Mouse (Mus musculus): ENCODE measurements at regions not wholly inside any gene's neighbourhood (a gene's known extent, or its start where the extent isn't known, plus 50 kb on each side); places are given as distances from the start of the nearest gene placed in this dataset.

DNA sequence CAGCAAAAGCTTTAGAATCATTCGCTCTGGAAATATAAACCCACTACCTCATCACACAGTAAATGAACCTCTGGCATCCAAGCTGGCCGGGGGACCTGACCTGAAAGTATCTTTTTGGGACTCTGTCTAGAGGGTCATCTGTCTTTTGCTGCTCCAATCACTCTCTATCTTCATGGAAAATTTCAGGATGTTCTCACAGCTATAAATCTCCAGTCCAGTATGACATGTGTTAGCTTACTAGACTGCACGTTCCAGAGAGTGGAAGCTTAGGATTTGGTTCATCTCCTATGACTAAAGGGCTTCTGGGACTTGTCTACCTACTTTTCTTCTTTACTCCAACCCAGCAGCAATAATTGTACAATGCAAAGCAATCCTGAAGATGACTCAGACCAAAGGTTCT is 60.5 kb upstream of the Cep78 start:
- H3K4me2 ChIP-seq: no peak overlapping the region
- no peak for ATAC-seq (ENCODE audit: insufficient read depth)
- 57% methylated on average over 3 of the region's 3 CpGs for WGBS (ENCODE audit: insufficient replicate concordance)
- H3K27ac ChIP-seq (replicated peaks): no peak overlapping the region
- no peaks in the 10 kb centered on the region for H3K36me3 ChIP-seq (replicated peaks)
- H3K4me1 ChIP-seq (replicated peaks): no peaks in the 10 kb centered on the region; the same call in 1 of the 2 replicates
- H3K9ac ChIP-seq: no peak overlapping the region
- H3K27me3 ChIP-seq: no peaks in the 10 kb centered on the region
- no peak overlapping the region for H3K4me3 ChIP-seq (replicated peaks)
- no peaks in the 10 kb centered on the region for H3K9me3 ChIP-seq (replicated peaks)

- H3K4me3 ChIP-seq (replicated peaks): no peak overlapping the region
- 56% methylated on average over 5 of the region's 5 CpGs for WGBS (ENCODE audit: insufficient replicate concordance)
- no peak overlapping the region for H3K9ac ChIP-seq
- no peaks in the 10 kb centered on the region for H3K4me1 ChIP-seq (replicated peaks)
- no peaks in the 10 kb centered on the region for H3K27me3 ChIP-seq
- H3K9me3 ChIP-seq (replicated peaks): no peaks in the 10 kb centered on the region
- H3K27ac ChIP-seq (replicated peaks): no peak overlapping the region
- H3K36me3 ChIP-seq (replicated peaks): no peaks in the 10 kb centered on the region
- no peak overlapping the region for H3K4me2 ChIP-seq
- no peak for ATAC-seq (ENCODE audit: insufficient read depth)
Measured at GRCm38 (mm10) chr19:16044169-16044568, 59.4 kb upstream of the Cep78 start.

DNA sequence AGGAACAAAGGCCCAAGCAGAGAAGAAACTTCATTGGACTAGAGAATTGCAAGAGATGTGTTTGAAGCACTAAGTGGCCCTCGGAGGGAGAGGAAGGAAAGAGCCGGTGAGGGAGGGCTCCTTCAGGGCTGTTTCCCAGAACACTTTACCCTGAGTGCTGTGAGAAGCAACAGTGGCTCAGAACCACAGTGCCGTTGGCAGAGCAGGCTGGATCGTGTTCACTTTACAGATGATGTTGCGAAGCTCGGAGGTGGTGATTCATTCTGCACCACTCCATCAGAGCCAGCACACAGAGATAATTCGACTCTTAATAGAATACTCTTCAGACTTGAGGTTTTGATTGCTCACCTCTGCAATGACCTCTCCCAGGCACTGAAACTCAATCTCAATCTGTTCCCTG is 58.2 kb upstream of the Cep78 start:
- Histone ChIP-seq H3K4me2 (no peak overlapping the region), H3K4me3 (replicated peaks) (no peak overlapping the region), H3K27ac (replicated peaks) (no peak overlapping the region), H3K4me1 (replicated peaks) (no peaks in the 10 kb centered on the region), H3K9me3 (replicated peaks) (no peaks in the 10 kb centered on the region), H3K36me3 (replicated peaks) (no peaks in the 10 kb centered on the region), H3K27me3 (no peaks in the 10 kb centered on the region), H3K9ac (no peak overlapping the region)
- no peak for ATAC-seq (ENCODE audit: insufficient read depth)
- WGBS (ENCODE audit: insufficient replicate concordance): 62% methylated on average over 7 of the region's 7 CpGs

- ATAC-seq (ENCODE audit: insufficient read depth): no peak
- H3K4me3 ChIP-seq (replicated peaks): no peak overlapping the region
- H3K9me3 ChIP-seq (replicated peaks): no peaks in the 10 kb centered on the region
- H3K9ac ChIP-seq: no peak overlapping the region
- no peaks in the 10 kb centered on the region for H3K4me1 ChIP-seq (replicated peaks)
- H3K27me3 ChIP-seq: no peaks in the 10 kb centered on the region
- H3K27ac ChIP-seq (replicated peaks): no peak overlapping the region
- H3K4me2 ChIP-seq: no peak overlapping the region
- no peaks in the 10 kb centered on the region for H3K36me3 ChIP-seq (replicated peaks)
- 64% methylated on average over 5 of the region's 5 CpGs for WGBS (ENCODE audit: insufficient replicate concordance)
Measured at GRCm38 (mm10) chr19:16041891-16042290, 57.1 kb upstream of the Cep78 start.

- ATAC-seq (ENCODE audit: insufficient read depth): no peak
- Histone ChIP-seq H3K27ac (replicated peaks) (no peak overlapping the region), H3K36me3 (replicated peaks) (no peaks in the 10 kb centered on the region)
Measured at GRCm38 (mm10) chr19:16037806-16038205, 53.0 kb upstream of the Cep78 start.

More at GRCm38 (mm10) chr19:16037806-16038205, 53.0 kb upstream of the Cep78 start:
- 64% methylated on average over 12 of the region's 12 CpGs for WGBS (ENCODE audit: insufficient replicate concordance)
- no peak overlapping the region for H3K4me3 ChIP-seq (replicated peaks)
- H3K27me3 ChIP-seq: no peaks in the 10 kb centered on the region
- H3K4me2 ChIP-seq: no peak overlapping the region
- H3K9ac ChIP-seq: no peak overlapping the region
- H3K9me3 ChIP-seq (replicated peaks): no peaks in the 10 kb centered on the region
- H3K4me1 ChIP-seq (replicated peaks): no peaks in the 10 kb centered on the region
